Mouse (Mus musculus): Measurements from ENCODE around the gene Bmyc. TPM values are rescaled to one million over a fixed set of nuclear protein-coding genes. Genes with fewer than 3 reads are reported as not detected.
"Not testable (repeated sequence)": the region's sequence is repeated elsewhere in the genome, so short reads cannot be mapped to it uniquely, and the experiment has no call there.

The Bmyc gene
- polyA plus RNA-seq, 1 experiment from 2014 or later = 73.4 TPM

- no peaks in the 10 kb centered on the region for H3K4me1 ChIP-seq (ENCODE audit: control insufficient read depth, insufficient read depth, low read length)
- H3K27me3 ChIP-seq (ENCODE audit: control insufficient read depth, insufficient read depth, low read length) = no peaks in the 10 kb centered on the region
- H3K9ac ChIP-seq (ENCODE audit: low read length) = no peak overlapping the region
- H3K9me3 ChIP-seq (replicated peaks; ENCODE audit: control insufficient read depth, low read length) = no peaks in the 10 kb centered on the region
- no peak overlapping the region for H3K27ac ChIP-seq (ENCODE audit: low read length)
- 72% methylated on average over 6 of the region's 6 CpGs for whole genome bisulfite sequencing
- H3K36me3 ChIP-seq (ENCODE audit: control insufficient read depth, insufficient read depth, low read length) = no peaks in the 10 kb centered on the region
- no peak overlapping the region for H3K4me3 ChIP-seq (replicated peaks; ENCODE audit: low read length)
- no peak overlapping the region for H3K4me2 ChIP-seq (ENCODE audit: low read depth, low read length)
- ATAC-seq (ENCODE audit: insufficient read depth, low FRiP score) = no peak
Measured at GRCm38 (mm10) chr2:25679559-25679958, 27.0 kb upstream of the Bmyc start.

GRCm38 (mm10) chr2:25682426-25682825, 24.1 kb upstream of the Bmyc start, which contains the start of gene Lcn10:
Lcn10 (plus strand) TSS chr2:25682726.
- no peak for ATAC-seq (ENCODE audit: insufficient read depth, low FRiP score)
- Histone ChIP-seq H3K9ac (ENCODE audit: low read length) (no peak within 1 kb of the TSS), H3K27ac (ENCODE audit: low read length) (no peak within 1 kb of the TSS), H3K4me1 (ENCODE audit: control insufficient read depth, insufficient read depth, low read length) (no peaks in the 10 kb centered on the region), H3K4me2 (ENCODE audit: low read depth, low read length) (no peak within 1 kb of the TSS), H3K4me3 (replicated peaks; ENCODE audit: low read length) (no peak within 1 kb of the TSS), H3K27me3 (ENCODE audit: control insufficient read depth, insufficient read depth, low read length) (no peaks in the 10 kb centered on the region), H3K36me3 (ENCODE audit: control insufficient read depth, insufficient read depth, low read length) (no peaks in the 10 kb centered on the region), H3K9me3 (replicated peaks; ENCODE audit: control insufficient read depth, low read length) (no peaks in the 10 kb centered on the region)
- 57% methylated on average over 2 of the region's 2 CpGs for WGBS

GRCm38 (mm10) chr2:25686941-25687340, 19.6 kb upstream of the Bmyc start:
- Histone ChIP-seq H3K9ac (ENCODE audit: low read length) (no peak overlapping the region), H3K9me3 (replicated peaks; ENCODE audit: control insufficient read depth, low read length) (no peaks in the 10 kb centered on the region), H3K4me2 (ENCODE audit: low read depth, low read length) (no peak overlapping the region), H3K27ac (ENCODE audit: low read length) (no peak overlapping the region), H3K4me3 (replicated peaks; ENCODE audit: low read length) (no peak overlapping the region), H3K4me1 (ENCODE audit: control insufficient read depth, insufficient read depth, low read length) (no peaks in the 10 kb centered on the region), H3K36me3 (ENCODE audit: control insufficient read depth, insufficient read depth, low read length) (no peaks in the 10 kb centered on the region), H3K27me3 (ENCODE audit: control insufficient read depth, insufficient read depth, low read length) (no peaks in the 10 kb centered on the region)
- WGBS = 62% methylated on average over 4 of the region's 4 CpGs
- ATAC-seq (ENCODE audit: insufficient read depth, low FRiP score) = no peak

GRCm38 (mm10) chr2:25694605-25695004, 11.9 kb upstream of the Bmyc start:
- ATAC-seq (ENCODE audit: insufficient read depth, low FRiP score) = peak; percentile 53; the same call in 1 of the 2 replicates
- Histone ChIP-seq H3K4me2 (ENCODE audit: low read depth, low read length) (no peak overlapping the region), H3K27me3 (ENCODE audit: control insufficient read depth, insufficient read depth, low read length) (no peaks in the 10 kb centered on the region), H3K9me3 (replicated peaks; ENCODE audit: control insufficient read depth, low read length) (no peaks in the 10 kb centered on the region), H3K9ac (ENCODE audit: low read length) (no peak overlapping the region), H3K27ac (ENCODE audit: low read length) (no peak overlapping the region), H3K4me3 (replicated peaks; ENCODE audit: low read length) (no peak overlapping the region), H3K36me3 (ENCODE audit: control insufficient read depth, insufficient read depth, low read length) (no peaks in the 10 kb centered on the region), H3K4me1 (ENCODE audit: control insufficient read depth, insufficient read depth, low read length) (no peaks in the 10 kb centered on the region)

- 60% methylated on average over 4 of the region's 4 CpGs for WGBS
- Histone ChIP-seq H3K36me3 (ENCODE audit: control insufficient read depth, insufficient read depth, low read length) (no peaks in the 10 kb centered on the region), H3K4me2 (ENCODE audit: low read depth, low read length) (no peak overlapping the region), H3K4me3 (replicated peaks; ENCODE audit: low read length) (no peak overlapping the region), H3K9me3 (replicated peaks; ENCODE audit: control insufficient read depth, low read length) (no peaks in the 10 kb centered on the region), H3K27me3 (ENCODE audit: control insufficient read depth, insufficient read depth, low read length) (no peaks in the 10 kb centered on the region), H3K4me1 (ENCODE audit: control insufficient read depth, insufficient read depth, low read length) (no peaks in the 10 kb centered on the region), H3K9ac (ENCODE audit: low read length) (no peak overlapping the region), H3K27ac (ENCODE audit: low read length) (no peak overlapping the region)
- no peak for ATAC-seq (ENCODE audit: insufficient read depth, low FRiP score)
Measured at GRCm38 (mm10) chr2:25696951-25697350, 9.6 kb upstream of the Bmyc start.

- 86% methylated on average over 2 of the region's 2 CpGs for WGBS
- no peak overlapping the region for H3K4me3 ChIP-seq (replicated peaks; ENCODE audit: low read length)
- H3K4me2 ChIP-seq (ENCODE audit: low read depth, low read length) = no peak overlapping the region
- no peak overlapping the region for H3K9ac ChIP-seq (ENCODE audit: low read length)
- H3K27me3 ChIP-seq (ENCODE audit: control insufficient read depth, insufficient read depth, low read length) = no peaks in the 10 kb centered on the region
- no peak for ATAC-seq (ENCODE audit: insufficient read depth, low FRiP score)
- H3K4me1 ChIP-seq (ENCODE audit: control insufficient read depth, insufficient read depth, low read length) = no peaks in the 10 kb centered on the region
- H3K9me3 ChIP-seq (replicated peaks; ENCODE audit: control insufficient read depth, low read length) = no peaks in the 10 kb centered on the region
- no peaks in the 10 kb centered on the region for H3K36me3 ChIP-seq (ENCODE audit: control insufficient read depth, insufficient read depth, low read length)
- H3K27ac ChIP-seq (ENCODE audit: low read length) = no peak overlapping the region
Measured at GRCm38 (mm10) chr2:25698696-25699095, 7.8 kb upstream of the Bmyc start.

GRCm38 (mm10) chr2:25699743-25700142, 6.8 kb upstream of the Bmyc start, which contains the start of gene Obp2a:
Obp2a (plus strand) TSS chr2:25700043.
- not testable (repeated sequence) for H3K9me3 ChIP-seq (replicated peaks; ENCODE audit: control insufficient read depth, low read length); H3K9ac ChIP-seq (ENCODE audit: low read length); ATAC-seq (ENCODE audit: insufficient read depth, low FRiP score); H3K4me1 ChIP-seq (ENCODE audit: control insufficient read depth, insufficient read depth, low read length); H3K4me2 ChIP-seq (ENCODE audit: low read depth, low read length); H3K27ac ChIP-seq (ENCODE audit: low read length); H3K4me3 ChIP-seq (replicated peaks; ENCODE audit: low read length); H3K36me3 ChIP-seq (ENCODE audit: control insufficient read depth, insufficient read depth, low read length); H3K27me3 ChIP-seq (ENCODE audit: control insufficient read depth, insufficient read depth, low read length)
- 60% methylated on average over 3 of the region's 3 CpGs for WGBS

GRCm38 (mm10) chr2:25701001-25701400, 5.5 kb upstream of the Bmyc start:
- H3K36me3 ChIP-seq (ENCODE audit: control insufficient read depth, insufficient read depth, low read length) = no peaks in the 10 kb centered on the region
- no peak overlapping the region for H3K4me2 ChIP-seq (ENCODE audit: low read depth, low read length)
- no peak overlapping the region for H3K27ac ChIP-seq (ENCODE audit: low read length)
- no peak overlapping the region for H3K4me3 ChIP-seq (replicated peaks; ENCODE audit: low read length)
- no peaks in the 10 kb centered on the region for H3K9me3 ChIP-seq (replicated peaks; ENCODE audit: control insufficient read depth, low read length)
- no peaks in the 10 kb centered on the region for H3K27me3 ChIP-seq (ENCODE audit: control insufficient read depth, insufficient read depth, low read length)
- no peak overlapping the region for H3K9ac ChIP-seq (ENCODE audit: low read length)
- no peaks in the 10 kb centered on the region for H3K4me1 ChIP-seq (ENCODE audit: control insufficient read depth, insufficient read depth, low read length)
- no peak for ATAC-seq (ENCODE audit: insufficient read depth, low FRiP score)
- WGBS = 69% methylated on average over 5 of the region's 5 CpGs

GRCm38 (mm10) chr2:25703706-25704105, 2.8 kb upstream of the Bmyc start:
- no peak overlapping the region for H3K4me2 ChIP-seq (ENCODE audit: low read depth, low read length)
- H3K4me1 ChIP-seq (ENCODE audit: control insufficient read depth, insufficient read depth, low read length) = 0 out of 2 replicates have a peak, but pooled peaks cover 8% of the 10 kb centered on the region
- no peaks in the 10 kb centered on the region for H3K27me3 ChIP-seq (ENCODE audit: control insufficient read depth, insufficient read depth, low read length)
- no peak for ATAC-seq (ENCODE audit: insufficient read depth, low FRiP score)
- no peaks in the 10 kb centered on the region for H3K36me3 ChIP-seq (ENCODE audit: control insufficient read depth, insufficient read depth, low read length)
- no peaks in the 10 kb centered on the region for H3K9me3 ChIP-seq (replicated peaks; ENCODE audit: control insufficient read depth, low read length)
- no peak overlapping the region for H3K27ac ChIP-seq (ENCODE audit: low read length)
- H3K9ac ChIP-seq (ENCODE audit: low read length) = no peak overlapping the region
- H3K4me3 ChIP-seq (replicated peaks; ENCODE audit: low read length) = no peak overlapping the region
- 76% methylated on average over 4 of the region's 4 CpGs for WGBS

- Histone ChIP-seq H3K9me3 (replicated peaks; ENCODE audit: control insufficient read depth, low read length) (no peaks in the 10 kb centered on the region), H3K36me3 (ENCODE audit: control insufficient read depth, insufficient read depth, low read length) (no peaks in the 10 kb centered on the region), H3K4me3 (replicated peaks; ENCODE audit: low read length) (no peak overlapping the region), H3K27me3 (ENCODE audit: control insufficient read depth, insufficient read depth, low read length) (no peaks in the 10 kb centered on the region), H3K4me2 (ENCODE audit: low read depth, low read length) (peak overlapping the region; percentile 31), H3K27ac (ENCODE audit: low read length) (no peak overlapping the region), H3K4me1 (ENCODE audit: control insufficient read depth, insufficient read depth, low read length) (0 out of 2 replicates have a peak, but pooled peaks cover 8% of the 10 kb centered on the region), H3K9ac (ENCODE audit: low read length) (0 out of 2 replicates have a peak overlapping the region, but pooled peaks have one; percentile 26)
- no peak for ATAC-seq (ENCODE audit: insufficient read depth, low FRiP score)
- 67% methylated on average over 2 of the region's 2 CpGs for WGBS
Measured at GRCm38 (mm10) chr2:25708121-25708520, 1.6 kb downstream of the Bmyc start.
